Mouse (Mus musculus) forebrain, embryonic 12.5 days (tissue): Measurements from ENCODE around the gene Chd1l. TPM values are rescaled to one million over a fixed set of nuclear protein-coding genes. Genes with fewer than 3 reads are reported as not detected.
A peak's percentile ranks its signal among the peaks of the same experiment; 100 is the strongest.

ENCODE experiments used
- ATAC-seq: fragments of 200-750 bp; cut with Nextera tagmentation; 2 replicates; pipeline ENCODE4 v1.8.0; 2017; ENCODE audit warnings: moderate TSS enrichment; ENCODE audit not compliant: low FRiP score
- H3K27ac ChIP-seq: fragments of 300-500 bp; sonication (generic); 2 replicates; pipeline ENCODE4 v1.5.1; 2016; ENCODE audit warnings: mild to moderate bottlenecking
- H3K27me3 ChIP-seq: fragments of 300-500 bp; sonication (generic); 2 replicates; pipeline ENCODE4 v1.6.1; 2016; ENCODE audit warnings: mild to moderate bottlenecking
- H3K36me3 ChIP-seq: fragments of 300-500 bp; sonication (generic); replicated peaks from 2 replicates; pipeline ENCODE4 v1.6.1; 2016; ENCODE audit warnings: mild to moderate bottlenecking
- H3K4me1 ChIP-seq: fragments of 300-500 bp; sonication (generic); 2 replicates; pipeline ENCODE4 v1.6.1; 2016
- H3K4me2 ChIP-seq: fragments of 300-500 bp; sonication (generic); 2 replicates; pipeline ENCODE4 v1.6.1; 2016; ENCODE audit warnings: mild to moderate bottlenecking, moderate library complexity
- H3K4me3 ChIP-seq: fragments of 300-500 bp; sonication (generic); replicated peaks from 2 replicates; pipeline ENCODE4 v1.5.1; 2016; ENCODE audit warnings: mild to moderate bottlenecking
- H3K9ac ChIP-seq: fragments of 300-500 bp; sonication (generic); 2 replicates; pipeline ENCODE4 v1.6.1; 2016; ENCODE audit warnings: mild to moderate bottlenecking
- H3K9me3 ChIP-seq: fragments of 300-500 bp; sonication (generic); 2 replicates; pipeline ENCODE4 v1.6.1; 2016
- WGBS: fragments of 180-500 bp; shearing (Covaris S2); methylation state at CpG from one replicate; pipeline ENCODE4 v1.1.7; 2016; 5-methylcytosine and 5-hydroxymethylcytosine counted together
- polyA plus RNA-seq: library from polyadenylated mRNA; unstranded; fragments of >200 nt; fragmentation: Nextera tagmentation; extraction: Ambion mirVana; gene quantifications from 2 replicates; pipeline ENCODE4 v1.2.1, GENCODE M21; 2016

Gene Chd1l
- polyA plus RNA-seq, 1 experiment from 2014 or later: 19.3 TPM

DNA sequence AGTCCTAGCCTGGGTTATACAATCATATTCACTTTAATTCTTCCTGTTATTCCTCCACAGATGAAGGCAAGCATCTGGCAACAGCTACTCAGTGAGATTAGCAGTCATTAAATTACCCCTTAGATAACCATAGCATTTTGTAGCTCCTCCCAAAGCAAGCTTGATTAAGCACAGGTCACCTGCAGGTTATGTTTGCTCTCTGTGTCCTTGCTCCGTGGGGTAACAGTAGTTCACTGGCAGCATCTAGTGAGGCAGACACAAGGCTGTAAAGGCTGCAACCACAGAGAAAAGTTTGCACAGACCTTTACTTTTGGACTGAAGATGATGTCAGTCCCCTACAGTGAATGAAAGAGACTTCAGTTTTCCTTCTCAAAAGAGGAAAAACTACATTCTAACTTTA lies 5.2 kb upstream of the Chd1l start:
- H3K27me3 ChIP-seq: 0 out of 2 replicates have a peak, but pooled peaks cover 4% of the 10 kb centered on the region

DNA sequence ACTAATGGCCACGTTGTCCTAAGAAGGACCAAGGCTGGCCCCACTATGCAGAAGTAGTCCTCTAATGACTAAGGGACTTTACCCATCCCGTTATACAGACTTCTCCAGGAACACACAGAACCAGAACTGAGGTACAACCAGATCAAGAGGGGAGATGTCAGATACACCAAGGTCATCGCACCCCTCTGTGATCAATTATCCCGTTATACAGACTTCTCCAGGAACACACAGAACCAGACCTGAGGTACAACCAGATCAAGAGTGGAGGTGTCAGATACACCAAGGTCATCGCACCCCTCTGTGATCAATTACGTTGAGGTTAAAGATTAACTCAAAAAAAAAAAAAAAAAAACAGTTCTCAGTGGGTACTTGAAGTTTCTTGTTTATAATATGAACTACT lies 1.0 kb upstream of the Chd1l start:
- Histone ChIP-seq H3K9me3 (no peaks in the 10 kb centered on the region), H3K4me1 (peaks cover 7% of the 10 kb centered on the region), H3K36me3 (no peaks in the 10 kb centered on the region), H3K9ac (no peak overlapping the region), H3K4me2 (no peak overlapping the region), H3K27ac (no peak overlapping the region), H3K27me3 (0 out of 2 replicates have a peak, but pooled peaks cover 4% of the 10 kb centered on the region), H3K4me3 (no peak overlapping the region)
- 91% methylated on average over 6 of the region's 6 CpGs for WGBS
- no peak for ATAC-seq

More for the DNA sequence above, 5.2 kb upstream of the Chd1l start:
- Histone ChIP-seq H3K36me3 (no peaks in the 10 kb centered on the region), H3K4me2 (no peak overlapping the region), H3K9me3 (no peaks in the 10 kb centered on the region), H3K9ac (no peak overlapping the region), H3K27ac (no peak overlapping the region), H3K4me1 (no peaks in the 10 kb centered on the region), H3K4me3 (no peak overlapping the region)
- 32% methylated on average over 1 of the region's 1 CpGs for WGBS
- ATAC-seq: no peak

DNA sequence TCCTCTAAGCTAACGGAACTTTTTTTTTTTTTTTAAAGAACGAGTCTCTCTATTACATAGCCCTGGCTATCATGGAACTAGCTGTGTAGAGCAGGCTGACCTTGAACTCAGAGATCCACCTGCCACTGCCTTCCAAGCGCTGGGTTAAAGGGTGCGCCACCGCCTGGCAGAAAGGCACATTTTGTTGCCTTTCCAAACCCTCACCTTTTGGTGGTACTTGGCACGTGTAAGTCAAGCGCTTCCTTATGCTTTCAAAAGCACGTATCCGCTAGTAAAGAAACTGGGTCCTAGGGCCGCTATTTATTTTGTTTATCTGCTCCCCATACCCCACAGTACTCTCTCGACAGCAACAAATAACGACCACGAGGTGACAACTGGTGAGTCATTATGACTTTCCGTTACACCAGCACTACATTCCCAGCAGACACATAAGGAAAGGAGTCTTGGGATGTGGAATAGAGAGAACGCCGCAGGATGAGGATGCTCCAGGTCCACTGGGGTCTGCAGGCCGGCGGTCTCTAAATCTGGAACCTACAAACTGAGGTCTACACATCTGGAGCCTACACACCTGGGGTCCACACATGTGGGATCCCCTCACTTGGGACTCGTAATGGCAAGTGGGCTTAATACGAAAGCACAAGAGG lies 680 bp downstream of the Chd1l start:
- 4% methylated on average over 20 of the region's 20 CpGs for WGBS
- Histone ChIP-seq H3K9me3 (no peaks in the 10 kb centered on the region), H3K4me2 (peak overlapping the region; percentile 62), H3K27ac (peak overlapping the region; percentile 93), H3K9ac (peak overlapping the region; percentile 81), H3K36me3 (no peaks in the 10 kb centered on the region), H3K4me3 (peak overlapping the region; percentile 86), H3K27me3 (0 out of 2 replicates have a peak, but pooled peaks cover 4% of the 10 kb centered on the region), H3K4me1 (peaks cover 7% of the 10 kb centered on the region)
- ATAC-seq: no peak; the same call in 1 of the 2 replicates

DNA sequence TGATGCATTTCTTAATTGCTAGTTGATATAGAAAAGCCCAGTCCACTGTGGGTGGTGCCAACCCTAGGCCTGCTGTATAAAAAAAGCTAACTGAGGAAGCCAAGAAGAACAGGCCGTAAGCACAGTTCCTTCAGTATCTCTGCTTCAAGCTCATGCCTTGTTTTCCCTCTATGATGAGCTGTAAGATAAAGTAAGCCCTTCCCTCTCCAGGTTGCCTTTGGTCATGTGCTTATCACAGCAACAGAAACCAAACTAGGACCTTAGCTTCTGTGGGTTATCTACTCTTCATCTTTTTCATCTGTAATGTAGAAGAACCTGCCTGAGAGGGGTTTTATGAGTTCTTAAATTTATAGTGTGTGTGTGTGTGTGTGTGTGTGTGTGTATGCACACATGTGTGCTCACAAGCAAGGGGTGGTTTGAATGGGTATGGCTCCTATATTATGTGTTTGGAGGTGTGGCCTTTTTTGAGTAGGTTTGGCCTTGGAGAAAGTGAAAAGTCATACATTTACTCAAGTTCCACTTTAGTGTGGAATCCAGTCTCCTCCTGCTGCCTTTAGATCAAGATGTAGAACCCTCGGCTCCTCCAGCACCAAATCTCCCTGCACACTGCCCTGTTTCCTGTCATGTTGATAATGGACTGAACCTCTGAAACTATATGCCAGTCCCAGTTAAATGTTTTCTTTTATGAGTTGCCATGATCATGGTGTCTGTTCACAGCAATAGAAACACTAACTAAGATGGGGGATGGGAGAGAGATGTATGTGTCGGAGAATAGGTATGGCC lies 9.8 kb downstream of the Chd1l start:
- H3K4me1 ChIP-seq: no peaks in the 10 kb centered on the region
- ATAC-seq: no peak
- WGBS: 97% methylated on average over 3 of the region's 3 CpGs
- no peak overlapping the region for H3K4me2 ChIP-seq
- H3K27ac ChIP-seq: no peak overlapping the region
- H3K27me3 ChIP-seq: no peaks in the 10 kb centered on the region
- H3K36me3 ChIP-seq: peaks cover 11% of the 10 kb centered on the region
- no peaks in the 10 kb centered on the region for H3K9me3 ChIP-seq
- no peak overlapping the region for H3K4me3 ChIP-seq
- H3K9ac ChIP-seq: no peak overlapping the region

DNA sequence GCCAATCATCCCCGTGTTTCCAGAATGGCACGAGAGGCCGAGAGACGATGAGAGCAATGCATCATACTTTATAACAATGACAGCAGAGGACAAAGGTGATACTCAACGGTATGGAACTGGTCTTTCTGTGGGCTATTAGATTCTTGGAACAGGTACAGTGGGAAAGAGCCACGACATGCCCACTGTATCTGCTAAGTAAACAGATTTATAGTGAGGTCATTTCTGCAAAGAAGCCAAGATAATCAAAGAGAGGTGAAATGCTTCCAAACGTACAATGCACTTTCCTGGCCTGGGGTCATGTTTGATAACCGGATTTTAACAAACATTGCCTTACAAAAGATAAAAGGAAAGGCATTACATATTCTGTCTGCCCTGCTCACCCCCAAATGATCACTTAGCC lies 13.2 kb downstream of the Chd1l start:
- Histone ChIP-seq H3K9ac (no peak overlapping the region), H3K27ac (no peak overlapping the region), H3K27me3 (no peaks in the 10 kb centered on the region), H3K4me3 (no peak overlapping the region), H3K9me3 (no peaks in the 10 kb centered on the region), H3K36me3 (peaks cover 21% of the 10 kb centered on the region), H3K4me2 (no peak overlapping the region), H3K4me1 (no peaks in the 10 kb centered on the region)
- ATAC-seq: no peak
- WGBS: 91% methylated on average over 8 of the region's 8 CpGs

DNA sequence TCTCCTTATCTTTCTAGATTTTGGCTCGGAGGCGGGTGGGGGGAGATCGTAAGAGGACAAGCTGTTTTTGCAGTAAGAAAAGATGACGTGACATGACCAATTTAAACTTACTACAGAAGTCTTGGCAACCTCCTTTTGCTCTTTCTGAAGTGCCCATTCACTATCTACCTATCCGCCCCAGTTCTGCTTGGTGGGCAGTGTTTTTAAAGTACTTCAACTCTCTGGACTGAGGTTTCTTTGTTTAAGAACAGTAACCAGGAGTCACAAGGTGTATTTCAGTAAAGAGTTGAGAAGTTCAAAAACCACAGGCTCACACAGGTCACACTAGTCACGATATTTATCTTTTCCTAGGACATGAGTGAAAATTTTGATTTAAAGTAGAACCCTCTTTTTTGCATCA lies 14.9 kb downstream of the Chd1l start:
- Histone ChIP-seq H3K4me3 (no peak overlapping the region), H3K27me3 (no peaks in the 10 kb centered on the region), H3K27ac (no peak overlapping the region), H3K36me3 (peaks cover 18% of the 10 kb centered on the region), H3K4me2 (no peak overlapping the region), H3K9ac (no peak overlapping the region), H3K4me1 (no peaks in the 10 kb centered on the region), H3K9me3 (no peaks in the 10 kb centered on the region)
- 92% methylated on average over 6 of the region's 6 CpGs for WGBS
- ATAC-seq: no peak

DNA sequence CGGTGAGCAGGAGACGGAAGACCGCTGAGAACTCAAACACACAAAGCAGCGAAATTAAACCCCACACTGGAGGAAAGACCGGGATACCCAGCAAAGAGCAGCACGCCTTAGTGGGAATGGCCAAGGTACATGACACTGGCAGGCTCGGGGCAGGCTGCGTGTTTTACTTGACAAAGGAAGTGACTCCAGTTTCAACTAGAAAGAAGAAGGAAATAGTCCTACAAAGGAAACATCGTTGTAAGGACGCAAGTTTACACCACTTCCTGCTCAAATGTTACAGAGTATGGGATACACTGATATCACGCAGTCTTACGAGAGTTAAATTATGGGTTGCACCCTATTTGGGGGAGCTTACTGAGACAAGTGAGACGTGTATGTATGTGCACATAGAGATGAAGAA lies 15.9 kb downstream of the Chd1l start:
- Histone ChIP-seq H3K9me3 (no peaks in the 10 kb centered on the region), H3K4me3 (no peak overlapping the region), H3K27me3 (no peaks in the 10 kb centered on the region), H3K27ac (no peak overlapping the region), H3K36me3 (peaks cover 26% of the 10 kb centered on the region), H3K4me1 (no peaks in the 10 kb centered on the region), H3K9ac (no peak overlapping the region), H3K4me2 (no peak overlapping the region)
- WGBS: 94% methylated on average over 13 of the region's 13 CpGs
- ATAC-seq: no peak

DNA sequence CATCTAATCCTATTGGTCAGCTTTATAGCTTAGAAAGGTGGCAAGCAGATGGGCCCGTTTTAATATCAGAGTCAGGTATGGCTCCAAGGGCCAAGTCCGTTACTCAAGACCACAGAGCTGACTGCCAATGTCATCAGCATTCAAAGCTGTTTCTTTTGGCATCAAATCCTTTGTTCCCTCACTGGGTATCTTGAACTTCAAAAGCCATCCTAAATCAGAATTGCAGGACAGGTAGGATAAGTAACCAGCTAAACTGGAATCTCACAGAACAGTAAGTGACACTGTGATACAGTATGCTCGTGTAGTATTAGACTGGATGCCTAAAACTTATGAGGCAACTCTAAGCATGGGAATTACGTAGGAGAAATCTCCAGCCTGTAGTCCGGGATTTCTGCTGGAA lies 16.9 kb downstream of the Chd1l start:
- Histone ChIP-seq H3K4me3 (no peak overlapping the region), H3K9me3 (no peaks in the 10 kb centered on the region), H3K27me3 (no peaks in the 10 kb centered on the region), H3K4me1 (no peaks in the 10 kb centered on the region), H3K9ac (no peak overlapping the region), H3K27ac (no peak overlapping the region), H3K4me2 (no peak overlapping the region), H3K36me3 (peaks cover 26% of the 10 kb centered on the region)
- no peak for ATAC-seq
- WGBS: 93% methylated on average over 5 of the region's 5 CpGs

DNA sequence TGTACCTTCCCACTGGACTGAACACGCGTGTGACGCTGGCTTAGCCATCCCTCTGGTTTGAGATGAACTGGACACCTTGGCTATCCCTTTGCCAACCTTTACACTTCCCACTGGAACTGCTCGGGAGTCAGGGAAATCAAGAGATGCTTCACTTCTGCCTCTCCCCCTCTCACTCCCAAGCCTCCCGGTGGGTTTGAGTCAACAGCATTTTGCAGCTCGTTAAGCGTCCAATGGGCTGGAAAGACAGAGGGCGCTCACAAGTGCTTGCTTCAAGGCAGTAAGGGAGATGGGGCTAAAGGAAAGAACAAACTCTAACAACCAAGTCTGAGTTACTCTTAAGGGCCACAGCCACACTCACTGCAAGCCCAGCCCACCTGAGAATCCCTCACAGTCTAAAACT lies 19.3 kb downstream of the Chd1l start:
- Histone ChIP-seq H3K9me3 (no peaks in the 10 kb centered on the region), H3K27ac (no peak overlapping the region), H3K27me3 (no peaks in the 10 kb centered on the region), H3K4me3 (no peak overlapping the region), H3K36me3 (peaks cover 30% of the 10 kb centered on the region), H3K4me1 (no peaks in the 10 kb centered on the region), H3K9ac (no peak overlapping the region), H3K4me2 (no peak overlapping the region)
- 51% methylated on average over 8 of the region's 8 CpGs for WGBS
- no peak for ATAC-seq

DNA sequence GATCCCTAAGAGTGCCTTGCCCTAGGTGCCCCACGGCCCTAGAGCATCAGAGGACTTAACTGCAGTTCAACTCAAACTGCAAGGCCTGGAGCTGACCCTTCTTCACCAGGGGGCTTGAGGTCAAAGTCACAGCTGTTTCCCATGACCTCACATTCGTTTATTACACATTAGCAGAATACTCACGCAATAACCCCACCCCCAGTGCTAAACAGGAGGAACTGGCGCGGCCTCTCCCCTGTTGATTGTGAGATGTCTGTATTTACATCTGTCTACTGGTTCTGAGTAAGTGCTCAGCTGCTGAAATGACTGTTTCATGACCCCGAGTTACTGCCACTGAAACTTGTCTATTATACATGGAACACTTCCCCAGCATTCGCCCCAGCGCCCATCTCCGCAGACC lies 22.3 kb downstream of the Chd1l start:
- no peaks in the 10 kb centered on the region for H3K27me3 ChIP-seq
- no peak overlapping the region for H3K27ac ChIP-seq
- H3K4me2 ChIP-seq: no peak overlapping the region
- no peaks in the 10 kb centered on the region; the same call in 1 of the 2 replicates for H3K4me1 ChIP-seq
- WGBS: 83% methylated on average over 9 of the region's 9 CpGs
- no peak for ATAC-seq
- H3K36me3 ChIP-seq: peaks cover 22% of the 10 kb centered on the region
- no peak overlapping the region for H3K4me3 ChIP-seq
- H3K9ac ChIP-seq: no peak overlapping the region
- H3K9me3 ChIP-seq: no peaks in the 10 kb centered on the region

DNA sequence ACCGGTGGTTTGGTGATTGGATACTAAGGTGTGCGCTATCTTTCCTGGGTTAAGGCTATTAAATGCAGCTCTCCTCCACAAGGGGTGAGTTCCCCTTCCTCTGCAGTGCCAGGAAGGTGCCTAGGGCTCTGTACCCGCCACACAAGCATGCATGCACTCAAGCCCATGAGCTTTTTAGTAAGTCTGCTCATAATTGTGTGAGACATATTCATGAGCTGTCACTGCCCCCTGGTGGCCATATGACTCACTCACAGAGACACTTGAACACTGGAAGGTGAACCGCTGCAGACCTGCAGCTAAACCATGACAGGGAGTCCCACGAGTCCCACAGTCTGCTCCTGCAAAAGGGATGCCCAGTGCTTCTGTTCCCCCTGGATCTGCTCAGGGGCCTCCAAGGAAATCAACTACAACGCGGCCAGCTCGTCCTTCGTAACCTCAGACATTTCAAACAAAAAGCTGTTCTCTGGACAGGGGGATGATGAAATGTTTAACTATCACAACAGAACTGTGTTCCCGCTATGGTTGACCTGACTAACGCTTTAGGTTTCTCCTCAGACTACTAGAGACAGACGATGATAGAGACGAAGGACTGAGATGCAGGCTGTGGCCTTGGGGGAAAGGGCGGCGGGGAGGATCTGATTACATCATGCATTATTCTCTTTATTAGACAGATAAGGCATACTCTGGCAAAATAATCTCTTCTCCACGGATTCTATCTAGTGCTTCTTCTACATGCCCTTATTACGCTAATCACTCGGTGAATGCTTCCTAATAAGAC lies 24.4 kb downstream of the Chd1l start:
- no peak overlapping the region for H3K9ac ChIP-seq
- H3K9me3 ChIP-seq: no peaks in the 10 kb centered on the region
- peaks cover 38% of the 10 kb centered on the region for H3K36me3 ChIP-seq
- no peaks in the 10 kb centered on the region; the same call in 1 of the 2 replicates for H3K4me1 ChIP-seq
- no peak overlapping the region for H3K4me2 ChIP-seq
- H3K4me3 ChIP-seq: no peak overlapping the region
- no peak overlapping the region for H3K27ac ChIP-seq
- no peaks in the 10 kb centered on the region for H3K27me3 ChIP-seq
- peak; percentile 84 for ATAC-seq
- 69% methylated on average over 18 of the region's 18 CpGs for WGBS

DNA sequence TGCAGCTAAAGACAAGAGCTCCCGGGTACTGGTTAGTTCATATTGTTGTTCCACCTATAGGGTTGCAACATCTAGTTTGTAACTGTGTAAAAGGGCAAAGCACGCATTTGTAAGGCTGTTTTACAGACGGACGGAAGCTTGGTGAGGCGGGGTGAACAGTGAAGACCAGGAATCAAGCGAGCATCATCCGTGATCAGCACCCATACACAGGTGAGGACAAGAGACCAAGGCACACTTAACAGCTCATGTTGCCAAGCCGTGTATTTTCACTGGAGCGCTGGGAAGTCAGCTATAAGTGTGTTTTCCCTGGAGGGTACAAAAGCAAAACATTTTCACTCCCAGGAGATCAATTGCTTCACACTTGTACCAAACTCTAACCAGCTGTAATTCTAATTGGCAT lies 36.2 kb downstream of the Chd1l start:
- 81% methylated on average over 9 of the region's 9 CpGs for WGBS

More for the DNA sequence above, 36.2 kb downstream of the Chd1l start:
- H3K27ac ChIP-seq: no peak overlapping the region
- no peaks in the 10 kb centered on the region for H3K9me3 ChIP-seq
- H3K4me3 ChIP-seq: no peak overlapping the region
- H3K4me2 ChIP-seq: no peak overlapping the region
- no peaks in the 10 kb centered on the region for H3K4me1 ChIP-seq
- H3K9ac ChIP-seq: no peak overlapping the region
- no peak for ATAC-seq
- no peaks in the 10 kb centered on the region for H3K27me3 ChIP-seq
- H3K36me3 ChIP-seq: no peaks in the 10 kb centered on the region; the same call in 1 of the 2 replicates
